Mouse (Mus musculus) urinary bladder, postnatal 10 days (tissue): Measurements from ENCODE around the gene Dnah3.

ENCODE experiments used
- DNase-seq: peaks from one replicate; pipeline ENCODE4 v3.0.0; 2022; ENCODE audit warnings: low spot score

The Dnah3 gene

DNA sequence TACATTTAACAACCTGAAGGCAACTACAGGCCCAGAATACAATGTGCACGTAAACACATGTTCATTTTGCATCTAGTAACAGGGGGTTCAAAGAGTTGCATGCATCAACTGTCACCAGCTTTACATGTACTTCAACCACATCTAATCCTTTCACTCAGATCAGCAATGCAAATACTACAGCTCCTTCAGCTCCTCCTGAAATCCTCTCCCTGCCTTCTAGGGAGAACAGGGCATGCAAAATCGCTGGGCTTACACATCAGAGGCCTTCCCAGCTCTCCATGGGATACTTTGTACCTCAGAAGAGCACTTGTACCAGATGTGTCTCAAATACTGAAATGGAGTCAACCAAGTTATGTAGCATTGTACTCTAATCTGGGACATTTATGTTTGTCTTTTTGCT is 222.0 kb downstream of the Dnah3 start:
- no peak for DNase-seq
